Mouse (Mus musculus): ENCODE results near the gene Tagln2. TPM values are rescaled to one million over a fixed set of nuclear protein-coding genes. Genes with fewer than 3 reads are reported as not detected.
A peak's percentile ranks its signal among the peaks of the same experiment; 100 is the strongest.

Tagln2 gene
- polyA plus RNA-seq, 1 experiment from 2014 or later = 46.6 TPM

- Histone ChIP-seq H3K27me3 (no peaks in the 10 kb centered on the region), H3K36me3 (peaks cover 58% of the 10 kb centered on the region), H3K4me2 (replicated peaks) (no peak overlapping the region), H3K27ac (replicated peaks) (no peak overlapping the region), H3K4me1 (peaks cover 13% of the 10 kb centered on the region), H3K9ac (replicated peaks) (no peak overlapping the region), H3K9me3 (no peaks in the 10 kb centered on the region), H3K4me3 (no peak overlapping the region)
- WGBS = 79% methylated on average over 6 of the region's 6 CpGs
- no peak for ATAC-seq (replicated peaks)
Measured at GRCm38 (mm10) chr1:172493516-172493915, 6.3 kb upstream of the Tagln2 start.

- no peak overlapping the region for H3K27ac ChIP-seq (replicated peaks)
- 80% methylated on average over 17 of the region's 17 CpGs for WGBS
- H3K27me3 ChIP-seq = peaks cover 9% of the 10 kb centered on the region
- no peak overlapping the region for H3K4me2 ChIP-seq (replicated peaks)
- no peak overlapping the region for H3K9ac ChIP-seq (replicated peaks)
- no peaks in the 10 kb centered on the region for H3K9me3 ChIP-seq
- no peak overlapping the region for H3K4me3 ChIP-seq
- peaks cover 58% of the 10 kb centered on the region for H3K36me3 ChIP-seq
- no peak for ATAC-seq (replicated peaks)
- H3K4me1 ChIP-seq = peaks cover 13% of the 10 kb centered on the region
Measured at GRCm38 (mm10) chr1:172496030-172496429, 3.8 kb upstream of the Tagln2 start.

- Histone ChIP-seq H3K9me3 (no peaks in the 10 kb centered on the region), H3K4me2 (replicated peaks) (no peak overlapping the region), H3K4me1 (peaks cover 16% of the 10 kb centered on the region), H3K36me3 (peaks cover 49% of the 10 kb centered on the region), H3K27me3 (peaks cover 13% of the 10 kb centered on the region), H3K27ac (replicated peaks) (no peak overlapping the region), H3K4me3 (no peak overlapping the region), H3K9ac (replicated peaks) (no peak overlapping the region)
- no peak for ATAC-seq (replicated peaks)
- 81% methylated on average over 10 of the region's 10 CpGs for WGBS
Measured at GRCm38 (mm10) chr1:172497428-172497827, 2.4 kb upstream of the Tagln2 start.

GRCm38 (mm10) chr1:172500451-172501370 lies 864 bp downstream of the Tagln2 start:
- peaks cover 29% of the 10 kb centered on the region for H3K4me1 ChIP-seq

GRCm38 (mm10) chr1:172501371-172502144 lies 1.7 kb downstream of the Tagln2 start:
- ATAC-seq (replicated peaks) = no peak; the same call in 1 of the 2 replicates
- H3K4me1 ChIP-seq = peaks cover 29% of the 10 kb centered on the region
- WGBS = 43% methylated on average over 13 of the region's 13 CpGs

More at GRCm38 (mm10) chr1:172500451-172501370, 864 bp downstream of the Tagln2 start:
- H3K9ac ChIP-seq (replicated peaks) = peak overlapping the region; percentile 43
- H3K36me3 ChIP-seq = peaks cover 25% of the 10 kb centered on the region
- H3K4me2 ChIP-seq (replicated peaks) = peak overlapping the region; percentile 50
- ATAC-seq (replicated peaks) = peak; percentile 10; the same call in 1 of the 2 replicates
- H3K9me3 ChIP-seq = no peaks in the 10 kb centered on the region
- peaks cover 13% of the 10 kb centered on the region for H3K27me3 ChIP-seq
- WGBS = 2% methylated on average over 56 of the region's 56 CpGs
- peak overlapping the region; percentile 57 for H3K27ac ChIP-seq (replicated peaks)
- H3K4me3 ChIP-seq = peak overlapping the region; percentile 39

GRCm38 (mm10) chr1:172502145-172503110 lies 2.6 kb downstream of the Tagln2 start:
- H3K27ac ChIP-seq (replicated peaks) = no peak overlapping the region
- H3K9ac ChIP-seq (replicated peaks) = no peak overlapping the region

More at GRCm38 (mm10) chr1:172501371-172502144, 1.7 kb downstream of the Tagln2 start:
- Histone ChIP-seq H3K27me3 (peaks cover 13% of the 10 kb centered on the region), H3K27ac (replicated peaks) (no peak overlapping the region), H3K4me2 (replicated peaks) (peak overlapping the region; percentile 50), H3K4me3 (peak overlapping the region; percentile 39), H3K9ac (replicated peaks) (peak overlapping the region; percentile 43; the same call in 1 of the 2 replicates), H3K36me3 (peaks cover 18% of the 10 kb centered on the region), H3K9me3 (no peaks in the 10 kb centered on the region)

GRCm38 (mm10) chr1:172503111-172503997 lies 3.5 kb downstream of the Tagln2 start:
- ATAC-seq (replicated peaks) = 0 out of 2 replicates have a peak, but pooled peaks have one; percentile 15
- H3K4me2 ChIP-seq (replicated peaks) = peak overlapping the region; percentile 18; the same call in 1 of the 2 replicates
- 24% methylated on average over 14 of the region's 14 CpGs for WGBS
- no peak overlapping the region for H3K27ac ChIP-seq (replicated peaks)
- no peak overlapping the region for H3K4me3 ChIP-seq
- H3K4me1 ChIP-seq = peaks cover 29% of the 10 kb centered on the region
- H3K36me3 ChIP-seq = 0 out of 2 replicates have a peak, but pooled peaks cover under 1% of the 10 kb centered on the region
- H3K9me3 ChIP-seq = no peaks in the 10 kb centered on the region
- peaks cover 13% of the 10 kb centered on the region for H3K27me3 ChIP-seq
- no peak overlapping the region for H3K9ac ChIP-seq (replicated peaks)

More at GRCm38 (mm10) chr1:172502145-172503110, 2.6 kb downstream of the Tagln2 start:
- Histone ChIP-seq H3K4me2 (replicated peaks) (0 out of 2 replicates have a peak overlapping the region, but pooled peaks have one; percentile 18), H3K9me3 (no peaks in the 10 kb centered on the region), H3K27me3 (peaks cover 13% of the 10 kb centered on the region), H3K36me3 (peaks cover 9% of the 10 kb centered on the region), H3K4me3 (no peak overlapping the region), H3K4me1 (peaks cover 29% of the 10 kb centered on the region)
- 41% methylated on average over 13 of the region's 13 CpGs for WGBS
- ATAC-seq (replicated peaks) = no peak

GRCm38 (mm10) chr1:172504756-172505155 lies 4.9 kb downstream of the Tagln2 start:
- 67% methylated on average over 8 of the region's 8 CpGs for WGBS
- no peak for ATAC-seq (replicated peaks)
- Histone ChIP-seq H3K36me3 (no peaks in the 10 kb centered on the region), H3K4me1 (peaks cover 28% of the 10 kb centered on the region), H3K4me2 (replicated peaks) (no peak overlapping the region), H3K27me3 (peaks cover 7% of the 10 kb centered on the region; the same call in 1 of the 2 replicates), H3K27ac (replicated peaks) (no peak overlapping the region), H3K9me3 (no peaks in the 10 kb centered on the region), H3K9ac (replicated peaks) (no peak overlapping the region), H3K4me3 (no peak overlapping the region)

- ATAC-seq (replicated peaks) = no peak
- no peak overlapping the region for H3K4me3 ChIP-seq
- H3K4me1 ChIP-seq = peaks cover 13% of the 10 kb centered on the region
- H3K9me3 ChIP-seq = no peaks in the 10 kb centered on the region
- no peak overlapping the region for H3K4me2 ChIP-seq (replicated peaks)
- H3K27me3 ChIP-seq = no peaks in the 10 kb centered on the region; the same call in 1 of the 2 replicates
- H3K27ac ChIP-seq (replicated peaks) = no peak overlapping the region
- 64% methylated on average over 5 of the region's 5 CpGs for WGBS
- no peaks in the 10 kb centered on the region for H3K36me3 ChIP-seq
- no peak overlapping the region for H3K9ac ChIP-seq (replicated peaks)
Measured at GRCm38 (mm10) chr1:172507001-172507400, 7.2 kb downstream of the Tagln2 start.

- 84% methylated on average over 3 of the region's 3 CpGs for WGBS
- H3K4me2 ChIP-seq (replicated peaks) = no peak overlapping the region
- no peak overlapping the region for H3K4me3 ChIP-seq
- H3K27ac ChIP-seq (replicated peaks) = no peak overlapping the region
- ATAC-seq (replicated peaks) = no peak
- no peaks in the 10 kb centered on the region for H3K36me3 ChIP-seq
- no peaks in the 10 kb centered on the region for H3K9me3 ChIP-seq
- H3K4me1 ChIP-seq = peaks cover 10% of the 10 kb centered on the region
- H3K9ac ChIP-seq (replicated peaks) = no peak overlapping the region
- no peaks in the 10 kb centered on the region for H3K27me3 ChIP-seq
Measured at GRCm38 (mm10) chr1:172507701-172508100, 7.9 kb downstream of the Tagln2 start.
